Mouse (Mus musculus): ENCODE measurements around the gene Zfp606. TPM values are rescaled to one million over a fixed set of nuclear protein-coding genes. Genes with fewer than 3 reads are reported as not detected.

Zfp606 gene
- total RNA-seq (2022) = 1 to 10 TPM; 7.3 to 9.1 (median 8.0) TPM

DNA sequence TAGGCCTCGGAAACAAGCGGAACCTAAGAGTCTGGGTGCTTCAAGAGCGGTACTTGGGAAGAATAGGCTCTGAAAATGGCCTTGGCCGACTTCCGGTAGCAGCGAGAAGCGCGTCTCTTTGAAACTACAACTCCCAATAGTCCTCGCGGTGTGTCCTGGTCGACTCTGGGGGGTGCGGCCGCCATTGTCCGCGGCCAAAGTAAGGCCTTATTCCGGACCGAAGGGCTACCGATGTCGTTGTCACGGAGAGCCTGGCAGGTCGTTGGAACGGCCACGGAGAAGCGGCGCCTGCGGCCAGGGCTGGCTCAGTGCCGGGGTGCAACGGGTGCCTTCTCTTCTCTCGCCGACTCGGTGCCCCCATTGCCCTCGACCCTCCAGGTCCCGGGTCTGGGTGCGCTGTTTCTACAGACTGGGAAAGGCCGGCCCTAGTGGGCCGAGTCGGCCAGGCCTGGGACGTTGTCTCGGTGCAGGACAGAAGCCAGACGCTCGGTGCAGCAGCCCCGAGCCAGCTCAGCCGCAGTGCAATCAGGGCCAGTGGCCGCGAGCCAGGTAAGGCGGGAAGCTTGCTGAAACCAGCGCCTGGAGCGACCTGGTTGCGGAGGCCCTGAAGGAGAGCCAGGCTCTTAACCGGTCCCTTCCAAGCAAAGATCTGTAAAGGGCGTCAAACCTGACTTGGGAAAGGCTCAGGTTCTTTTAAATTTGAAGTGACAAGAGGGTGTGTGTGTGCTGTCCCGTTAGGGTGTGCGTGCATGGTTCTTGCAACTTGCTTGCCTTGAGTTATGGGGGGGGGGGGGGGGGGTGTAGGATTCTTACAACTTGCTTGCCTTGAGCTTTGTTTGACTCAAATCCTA lies at the start of gene Zfp606:
Gene Zfp606, plus strand, starts transcription at position 136 of the 851 bp plus-strand sequence.
- peak; percentile 90 for DNase-seq (ENCODE audit: low spot score)

DNA sequence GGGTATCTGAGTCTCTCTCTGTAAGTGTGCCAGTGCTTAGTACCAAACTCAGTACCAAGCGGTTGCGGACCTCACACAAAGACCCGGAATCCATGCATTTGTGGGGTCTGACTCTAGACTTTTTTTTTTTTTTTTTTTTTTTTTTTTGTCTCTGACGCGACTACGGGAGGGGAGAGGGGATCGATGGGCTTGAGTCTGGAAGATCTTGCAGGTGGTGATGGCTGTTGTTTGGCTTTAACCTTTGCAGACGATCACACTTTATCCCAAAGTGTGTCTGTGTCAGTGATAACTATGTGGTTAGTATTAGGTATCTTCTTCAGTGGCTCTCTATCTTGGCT lies 885 bp downstream of the Zfp606 start:
- no peak for DNase-seq (ENCODE audit: low spot score)

DNA sequence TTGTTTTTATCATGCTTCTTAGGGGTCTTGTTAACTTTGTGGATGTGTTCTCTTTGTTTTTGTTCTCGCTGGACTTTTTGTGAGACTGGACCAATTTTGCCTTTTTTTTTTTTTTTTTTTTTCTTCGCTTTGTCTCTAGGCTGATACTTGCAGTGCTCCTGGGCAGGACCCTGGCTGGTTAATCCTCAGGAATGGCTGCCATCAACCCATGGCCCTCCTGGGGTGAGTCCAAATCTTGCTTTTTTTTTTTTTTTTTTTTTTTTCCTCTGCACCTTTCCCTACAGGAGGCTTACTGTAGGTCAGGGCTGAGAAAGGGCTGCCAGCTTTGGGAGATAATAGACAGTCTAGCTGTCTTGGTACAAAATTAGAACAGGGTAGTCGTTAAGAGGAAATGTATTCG lies 1.4 kb downstream of the Zfp606 start:
- no peak for DNase-seq (ENCODE audit: low spot score)

DNA sequence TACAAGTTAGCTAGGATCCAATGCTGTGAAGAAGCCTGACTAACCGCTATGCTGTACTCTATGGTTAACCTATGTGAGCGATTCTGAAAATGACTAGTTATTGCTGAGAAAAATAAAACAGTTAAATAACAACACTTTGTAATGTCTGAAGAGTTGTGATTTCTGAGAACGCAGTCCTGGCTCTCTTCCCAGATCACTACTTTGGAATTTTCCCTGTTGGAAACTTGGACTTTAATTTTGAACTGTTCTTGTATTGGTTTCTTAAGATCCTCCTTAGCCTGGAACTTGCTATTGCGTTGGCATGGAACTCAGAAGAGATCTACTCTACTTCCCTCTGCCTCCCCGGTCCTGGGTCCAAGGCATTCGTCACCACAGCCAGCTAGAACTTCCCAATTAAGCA lies 5.7 kb downstream of the Zfp606 start:
- DNase-seq (ENCODE audit: low spot score) = no peak

DNA sequence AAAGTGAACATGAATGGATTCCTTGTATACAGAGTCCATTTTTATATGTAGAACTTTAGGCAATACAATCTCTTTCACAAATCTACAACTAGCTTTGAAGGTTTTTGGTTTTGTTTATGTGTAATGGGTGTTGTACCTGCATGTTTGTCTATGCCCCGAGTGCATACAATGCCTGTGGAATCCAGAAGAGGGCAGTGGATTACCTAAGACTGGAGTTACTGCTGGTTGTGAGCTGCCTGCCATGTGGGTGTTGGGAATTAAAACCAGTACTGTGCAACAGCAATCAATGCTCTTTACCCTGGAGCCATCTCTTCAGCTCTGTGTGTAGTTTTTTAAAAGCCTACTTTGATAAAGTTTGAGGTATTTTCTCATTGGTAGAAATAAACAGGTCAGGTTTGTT lies 7.9 kb downstream of the Zfp606 start:
- DNase-seq (ENCODE audit: low spot score) = no peak

DNA sequence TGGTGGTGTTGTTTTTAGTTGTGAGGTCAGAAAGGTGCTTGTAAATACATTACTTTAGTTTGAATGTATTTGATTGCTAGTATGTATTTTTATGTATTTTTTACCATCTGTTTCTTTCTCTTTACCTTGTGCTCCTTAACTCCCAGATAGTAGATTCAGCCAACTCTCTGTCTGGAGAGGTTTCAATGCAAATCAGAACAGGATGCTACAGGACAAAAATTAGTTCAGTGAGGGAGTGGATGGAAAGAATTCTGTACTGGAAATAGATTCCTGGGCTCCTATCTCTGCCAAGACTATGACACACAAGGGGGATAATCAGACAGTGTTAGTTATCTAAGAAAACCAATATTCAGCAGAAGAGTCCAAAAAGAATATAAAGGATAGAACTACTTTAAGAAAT lies 8.6 kb downstream of the Zfp606 start:
- DNase-seq (ENCODE audit: low spot score) = no peak

DNA sequence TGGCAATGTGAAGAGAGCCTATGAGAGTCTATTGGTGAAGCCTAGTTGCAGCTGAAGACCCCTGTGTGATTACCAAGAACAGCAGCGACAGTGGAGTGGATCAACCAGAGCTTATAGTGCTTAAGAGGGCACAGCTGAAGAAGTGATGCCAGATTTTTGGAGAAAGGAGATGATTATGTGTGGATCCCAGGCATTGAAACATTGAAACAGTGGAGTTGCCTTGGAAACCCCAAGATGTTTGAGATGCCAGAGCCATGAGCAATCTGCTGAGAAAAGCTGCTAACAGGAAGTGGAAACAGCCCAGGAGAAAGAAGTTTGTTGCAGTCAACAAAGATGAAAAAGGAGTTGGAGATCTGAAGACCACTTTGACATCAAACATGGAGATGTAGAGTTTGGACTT lies 32.8 kb downstream of the Zfp606 start:
- DNase-seq (ENCODE audit: low spot score) = no peak

DNA sequence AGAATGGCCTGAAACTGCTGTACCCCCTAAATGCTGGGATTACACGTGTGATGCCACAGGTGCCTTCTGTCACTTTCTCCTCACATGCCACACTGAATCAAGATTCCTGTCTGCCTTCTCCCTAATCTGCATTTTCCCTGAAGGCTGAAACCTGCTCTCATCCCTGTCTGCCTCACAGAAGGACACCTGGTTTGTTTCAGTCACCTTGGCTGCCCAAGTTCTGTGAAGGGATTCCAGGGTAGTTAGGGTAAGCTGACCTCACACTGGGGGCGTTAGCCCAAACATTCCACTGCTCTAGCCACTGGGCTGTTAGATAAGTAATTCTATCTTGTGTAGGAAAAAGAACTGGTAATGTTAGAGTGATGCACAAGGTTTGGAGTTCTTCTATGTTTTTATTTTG lies 34.1 kb downstream of the Zfp606 start, which contains the start of gene 2900092C05Rik:
Gene 2900092C05Rik, plus strand, starts transcription at position 301 of the 400 bp plus-strand sequence.
- DNase-seq (ENCODE audit: low spot score) = no peak

Other genes with a start within 250 kb of the Zfp606 start
- gene Vmn1r81, start 210.0 kb upstream of the Zfp606 start, total RNA-seq (2022) = not detected
- not detected for gene Vmn1r82, start 177.9 kb upstream of the Zfp606 start, total RNA-seq (2022)
- not detected for gene Vmn1r83, start 148.8 kb upstream of the Zfp606 start, total RNA-seq (2022)
- not detected for gene Vmn1r84, start 109.0 kb upstream of the Zfp606 start, total RNA-seq (2022)
- 1 to 10 TPM; 2.3 to 2.8 (median 2.4) TPM for gene Zfp551, start 55.5 kb upstream of the Zfp606 start, total RNA-seq (2022)
- gene 2900092C05Rik, start 34.2 kb downstream of the Zfp606 start, total RNA-seq (2022) = not detected
- gene Vmn2r53, start 130.5 kb downstream of the Zfp606 start, total RNA-seq (2022) = under 1 TPM in 1 of 4 experiments, not detected in 3; under 0.01 TPM
- gene Vmn2r54, start 162.0 kb downstream of the Zfp606 start, total RNA-seq (2022) = not detected
- gene Vmn2r55, start 206.7 kb downstream of the Zfp606 start, total RNA-seq (2022) = not detected

Data from heart, adult 8-10 months (tissue).